Mouse (Mus musculus): ENCODE measurements around the gene Insl3.
"Not testable (repeated sequence)": the region's sequence is repeated elsewhere in the genome, so short reads cannot be mapped to it uniquely, and the experiment has no call there.

Insl3 gene

DNA sequence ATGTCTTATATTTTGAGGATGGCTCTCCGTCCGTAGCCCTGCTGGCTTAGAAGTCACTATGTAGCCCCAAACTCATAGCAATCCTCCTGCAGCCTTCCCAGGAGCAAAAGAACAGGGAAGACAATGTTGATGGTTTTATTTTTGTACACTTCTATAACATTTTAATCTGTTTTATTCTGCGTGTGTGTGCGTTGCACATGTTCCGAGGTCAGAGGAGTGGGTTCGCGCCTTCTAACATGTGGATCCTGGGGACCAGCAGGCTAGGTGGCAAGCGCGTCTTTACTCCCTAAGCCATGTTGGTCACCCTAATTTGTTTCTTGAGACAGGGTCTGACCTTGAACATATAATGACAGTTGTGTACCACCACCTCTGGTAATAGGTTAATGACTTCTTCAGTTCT is 12.2 kb upstream of the Insl3 start:
- in situ Hi-C loops (cut with MboI, MseI) = no loop called here

- in situ Hi-C loops (cut with MboI, MseI) = no loop called here
These were observed 11.5 kb upstream of the Insl3 start for GRCm38 (mm10) chr8:71677555-71677954.

DNA sequence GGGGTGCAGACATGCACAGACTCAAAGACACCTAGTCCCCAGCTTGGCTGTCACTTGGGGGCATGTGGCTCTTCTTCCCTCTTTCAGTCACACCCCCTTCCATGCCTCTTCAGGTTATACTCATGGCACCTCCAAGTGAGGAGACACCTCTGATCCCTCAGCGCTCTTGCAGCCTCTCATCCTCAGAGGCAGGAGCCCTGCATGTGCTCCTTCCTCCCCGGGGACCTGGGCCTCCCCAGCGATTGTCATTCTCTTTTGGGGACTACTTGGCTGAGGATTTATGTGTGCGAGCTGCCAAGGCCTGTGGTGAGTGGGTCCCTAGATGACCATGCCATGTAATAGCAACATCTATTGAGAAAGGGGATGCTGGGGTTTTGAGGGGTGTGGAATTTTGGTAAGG is 10.8 kb upstream of the Insl3 start:
- in situ Hi-C loops (cut with MboI, MseI) = no loop called here

- in situ Hi-C loops (cut with MboI, MseI) = no loop called here
These were observed 9.9 kb upstream of the Insl3 start for GRCm38 (mm10) chr8:71679116-71679515.

DNA sequence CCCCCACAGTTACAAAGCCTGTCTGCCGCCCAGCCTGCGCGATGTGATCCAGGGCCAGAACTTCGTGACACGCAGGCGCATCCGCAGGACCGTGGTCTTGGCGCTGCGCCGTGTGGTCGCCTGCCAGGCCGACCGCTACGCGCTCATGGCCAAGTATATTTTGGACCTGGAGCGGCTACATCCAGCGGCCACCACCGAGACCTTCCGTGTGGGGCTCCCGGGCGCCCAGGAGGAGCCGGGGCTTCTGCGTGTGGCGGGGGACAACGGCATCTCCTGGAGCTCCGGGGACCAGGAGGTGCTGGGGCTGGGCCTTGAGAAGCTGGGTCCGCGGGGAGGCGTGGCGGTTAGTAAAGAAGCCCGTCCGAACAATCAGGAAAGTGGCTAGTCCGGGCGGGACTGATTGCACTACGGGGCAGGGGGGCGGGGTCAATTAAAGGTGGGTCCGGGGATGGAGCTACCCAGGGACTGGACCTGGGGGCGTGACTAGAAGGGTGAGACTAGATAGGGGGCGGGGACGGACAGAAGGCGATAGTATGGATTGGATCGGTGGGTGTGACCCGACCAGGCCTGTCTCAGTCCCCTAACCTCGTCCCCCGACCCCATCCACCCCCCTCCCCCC is 9.4 kb upstream of the Insl3 start:
- in situ Hi-C loops (cut with MboI, MseI) = no loop called here

DNA sequence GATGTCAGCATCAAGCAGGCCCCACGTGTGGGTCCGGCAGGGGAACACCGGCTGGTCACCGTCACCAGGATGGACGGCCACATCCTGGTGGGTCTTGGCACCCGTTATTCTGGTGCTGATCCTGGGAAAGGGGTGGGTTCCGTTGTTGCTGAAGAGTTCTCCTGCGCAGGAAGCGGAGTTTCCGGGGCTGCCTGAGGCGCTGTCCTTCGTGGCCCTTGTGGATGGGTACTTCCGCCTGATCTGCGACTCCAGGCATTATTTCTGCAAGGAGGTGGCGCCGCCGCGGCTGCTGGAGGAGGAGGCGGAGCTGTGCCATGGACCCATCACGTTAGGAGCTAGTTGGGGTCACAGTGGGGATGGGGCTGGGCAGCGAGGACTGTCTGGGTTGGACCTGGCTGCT is 8.5 kb upstream of the Insl3 start:
- in situ Hi-C loops (cut with MboI, MseI) = no loop called here

DNA sequence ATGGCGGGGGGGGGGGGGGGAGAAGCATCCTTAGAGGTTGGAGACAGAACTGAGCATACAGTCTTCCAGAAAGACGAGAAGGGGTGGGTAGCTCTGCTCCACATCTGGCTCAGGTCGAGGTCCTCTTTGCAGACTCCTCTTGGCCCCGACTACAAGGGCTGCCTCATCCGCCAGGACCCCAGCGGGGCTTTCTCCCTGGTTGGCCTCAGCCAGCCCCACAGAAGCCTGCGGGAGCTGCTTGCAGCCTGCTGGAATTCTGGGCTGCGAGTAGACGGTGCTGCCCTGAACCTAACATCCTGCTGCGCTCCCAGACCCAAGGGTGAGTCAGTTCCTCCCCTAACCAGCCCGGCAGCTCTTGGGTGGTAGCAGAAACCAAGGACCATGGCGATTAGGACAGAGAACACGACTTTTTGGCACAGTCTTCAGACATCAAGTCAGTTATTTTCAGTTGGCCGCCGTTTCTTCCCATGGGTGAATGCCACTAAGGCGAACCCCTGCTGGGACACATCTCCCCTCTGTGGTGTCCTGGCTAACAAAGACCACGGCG is 7.6 kb upstream of the Insl3 start:
- in situ Hi-C loops (cut with MboI, MseI) = no loop called here

- in situ Hi-C loops (cut with MboI, MseI) = no loop called here
These were observed 6.2 kb upstream of the Insl3 start for GRCm38 (mm10) chr8:71682832-71683231.

DNA sequence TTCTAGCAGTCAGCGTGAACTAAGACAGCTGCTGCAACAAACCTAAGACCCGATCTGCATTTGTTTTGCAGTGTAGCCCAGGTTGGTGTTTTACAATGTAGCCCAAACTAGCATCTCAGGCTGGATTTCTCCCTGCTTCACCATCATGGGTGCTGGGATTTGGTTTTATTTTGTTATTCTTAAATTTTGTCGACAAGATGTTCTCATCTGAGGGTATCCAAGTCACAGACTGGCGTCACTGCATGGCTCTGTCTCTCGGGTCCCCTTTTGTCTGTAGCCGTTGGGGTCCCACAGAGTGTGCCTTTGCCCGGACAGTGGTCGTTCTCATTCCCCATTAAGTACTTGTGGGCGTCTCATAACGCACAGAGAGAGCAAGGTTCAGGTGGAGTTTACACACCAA is 4.3 kb upstream of the Insl3 start:
- in situ Hi-C loops (cut with MboI, MseI) = no loop called here

DNA sequence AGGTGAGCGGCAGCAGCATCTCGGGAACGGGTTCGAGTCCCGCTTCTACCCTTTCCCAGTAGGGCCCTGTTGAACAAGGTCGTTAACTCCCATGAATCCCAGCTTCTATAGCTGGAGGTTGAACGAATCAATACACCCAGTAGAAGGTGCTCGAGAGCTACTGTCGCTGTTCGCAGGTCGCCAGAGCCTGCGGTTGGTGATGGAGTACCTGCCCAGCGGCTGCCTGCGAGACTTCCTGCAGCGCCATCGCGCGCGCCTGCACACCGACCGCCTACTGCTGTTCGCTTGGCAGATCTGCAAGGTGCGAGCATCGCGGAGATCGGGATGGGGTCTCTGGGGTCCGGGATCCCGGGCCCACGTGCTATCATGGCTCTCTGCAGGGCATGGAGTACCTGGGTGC is 3.4 kb upstream of the Insl3 start:
- in situ Hi-C loops (cut with MboI, MseI) = no loop called here

GRCm38 (mm10) chr8:71686143-71686734 is 2.8 kb upstream of the Insl3 start:
- in situ Hi-C loops (cut with MboI, MseI) = no loop called here

DNA sequence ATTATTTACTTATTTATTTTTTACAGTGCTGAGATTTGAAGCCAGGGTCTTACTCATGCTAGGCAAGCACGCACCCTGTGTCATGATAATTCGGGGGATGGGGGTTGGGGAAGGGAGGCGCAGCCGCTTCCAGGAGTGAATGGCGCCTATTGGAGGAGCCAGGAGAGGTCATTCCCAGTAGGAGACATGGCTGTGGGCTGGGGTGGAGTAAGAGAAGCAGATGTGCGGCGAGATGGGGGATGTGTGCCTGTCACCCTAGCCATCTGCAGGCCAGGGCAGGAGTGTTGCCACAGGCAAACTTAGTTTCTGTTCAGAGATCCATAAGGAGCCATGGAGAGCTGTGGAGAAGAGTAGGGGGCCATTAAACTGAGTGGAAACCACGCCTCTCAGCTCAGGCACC is 1.4 kb upstream of the Insl3 start:
- in situ Hi-C loops (cut with MboI, MseI) = no loop called here

- in situ Hi-C loops (cut with MboI, MseI) = no loop called here
These were observed 3.5 kb downstream of the Insl3 start for GRCm38 (mm10) chr8:71692509-71692908.

- in situ Hi-C loops (cut with MboI, MseI) = no loop called here
These were observed 4.4 kb downstream of the Insl3 start for GRCm38 (mm10) chr8:71693166-71694041.

- in situ Hi-C loops (cut with MboI, MseI) = not testable (repeated sequence)
These were observed 6.4 kb downstream of the Insl3 start for GRCm38 (mm10) chr8:71695456-71695855.

DNA sequence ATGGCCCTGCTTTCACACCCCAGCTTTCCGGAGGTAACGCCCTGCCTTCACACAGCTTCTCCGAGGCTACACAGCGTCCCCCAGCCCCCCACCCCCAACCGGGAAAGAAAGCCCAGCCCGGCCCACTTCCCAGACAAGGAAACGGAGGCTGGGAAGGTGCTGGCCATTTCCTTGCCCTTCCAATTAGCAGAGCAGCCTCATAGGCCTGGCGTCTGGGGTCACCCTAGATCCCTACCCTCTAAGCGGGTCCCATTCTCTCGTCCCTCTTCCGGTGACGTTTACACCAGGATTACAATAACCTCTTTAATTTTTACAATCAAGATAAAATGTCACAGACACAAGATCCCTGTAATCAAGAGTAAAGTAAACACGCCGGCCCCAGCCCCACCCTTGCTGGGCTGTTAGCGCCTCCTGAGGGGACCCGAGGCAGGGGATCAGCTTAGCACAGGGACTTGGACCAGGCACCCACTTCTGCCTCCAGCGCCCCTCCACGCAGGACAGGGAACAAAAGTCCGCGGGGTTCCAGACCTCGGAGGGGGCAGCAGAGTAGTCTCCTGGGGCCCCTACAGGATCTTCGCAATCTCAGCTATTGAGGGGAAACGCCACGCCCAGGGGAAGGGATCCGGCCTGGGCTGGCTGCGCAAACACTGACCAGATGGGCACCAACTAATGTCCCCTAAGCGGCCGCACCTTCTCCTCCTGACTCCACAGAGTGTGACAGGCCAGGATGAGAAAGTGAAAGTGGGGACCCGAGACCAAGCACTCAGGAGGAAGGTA is 11.7 kb downstream of the Insl3 start:
- in situ Hi-C loops (cut with MboI, MseI) = loop anchor here (5.0 kb wide), 1 partner anchor 568 kb away; no protein-coding TSS in a partner anchor

- in situ Hi-C loops (cut with MboI, MseI) = loop anchor here (5.0 kb wide), 1 partner anchor 569 kb away; no protein-coding TSS in a partner anchor
These were observed 12.5 kb downstream of the Insl3 start, which contains the start of gene B3gnt3 for GRCm38 (mm10) chr8:71701414-71702086. TSS of gene B3gnt3 (minus strand) at chr8:71701789.

- in situ Hi-C loops (cut with MboI, MseI) = loop anchor here (5.0 kb wide), 1 partner anchor 570 kb away; no protein-coding TSS in a partner anchor
These were observed 13.0 kb downstream of the Insl3 start for GRCm38 (mm10) chr8:71702087-71702432.

- in situ Hi-C loops (cut with MboI, MseI) = loop anchor here (5.0 kb wide), 1 partner anchor 571 kb away; no protein-coding TSS in a partner anchor
These were observed 13.9 kb downstream of the Insl3 start for GRCm38 (mm10) chr8:71702923-71703322.

GRCm38 (mm10) chr8:71703400-71703799 is 14.4 kb downstream of the Insl3 start:
- in situ Hi-C loops (cut with MboI, MseI) = loop anchor here (5.0 kb wide), 1 partner anchor 571 kb away; no protein-coding TSS in a partner anchor

- in situ Hi-C loops (cut with MboI, MseI) = no loop called here
These were observed 18.9 kb downstream of the Insl3 start for GRCm38 (mm10) chr8:71707874-71708273.

Measured in regulatory T cell (primary cell).